ENCODE assay signal across 23 mouse cellular contexts in genomic region chr10:126661095-126661615, GRCm38 (mm10).
DNase-seq lines count a peak whose midpoint lies in the region; ATAC-seq and TF ChIP-seq lines count a peak whose summit lies in the region.
"Had no signal": no experiment of that assay in that cellular context is flagged by ENCODE, and none has a peak within 500 bp of the region (broad histone marks: within the 10 kb centered on the region; RNA-seq: fewer than 3 reads in every experiment).

No protein-coding gene starts in this region.

- no peaks in the 10 kb centered on the region for H3K4me1 ChIP-seq in hindbrain, embryonic 12.5 days
- peaks cover 7% of the 10 kb centered on the region; the same call in 1 of the 2 replicates for H3K4me1 ChIP-seq in hindbrain, embryonic 13.5 days (replicated peaks)
- H3K4me1 ChIP-seq in midbrain, embryonic 11.5 days (ENCODE audit: control insufficient read depth, insufficient read depth, low read length) = no peaks in the 10 kb centered on the region
- no peaks in the 10 kb centered on the region for H3K4me1 ChIP-seq in midbrain, embryonic 16.5 days (ENCODE audit: control insufficient read depth, insufficient read depth, low read length)
- no peaks in the 10 kb centered on the region for H3K4me1 ChIP-seq in ES-E14 (ENCODE audit: control insufficient read depth in 2 of 2, insufficient read depth in 2 of 2, low read length in 2 of 2, poor library complexity in 1 of 2)
- H3K4me1 ChIP-seq: embryonic facial prominence, embryonic 13.5 days; heart, embryonic 12.5 days; hindbrain, embryonic 15.5 days; kidney, embryonic 15.5 days; neural tube, embryonic 13.5 days had no signal

- no peaks in the 10 kb centered on the region for H3K36me3 ChIP-seq in hindbrain, embryonic 12.5 days
- no peaks in the 10 kb centered on the region for H3K36me3 ChIP-seq in hindbrain, embryonic 13.5 days
- no peaks in the 10 kb centered on the region for H3K36me3 ChIP-seq in midbrain, embryonic 11.5 days (ENCODE audit: control insufficient read depth, insufficient read depth, low read length)
- no peaks in the 10 kb centered on the region for H3K36me3 ChIP-seq in midbrain, embryonic 16.5 days (ENCODE audit: control insufficient read depth, insufficient read depth, low read length)
- H3K36me3 ChIP-seq in ES-E14 (ENCODE audit: control insufficient read depth, insufficient read depth, low read length, poor library complexity, severe bottlenecking) = no peaks in the 10 kb centered on the region
- H3K36me3 ChIP-seq: embryonic facial prominence, embryonic 13.5 days; heart, embryonic 12.5 days; hindbrain, embryonic 15.5 days; kidney, embryonic 15.5 days; neural tube, embryonic 13.5 days had no signal

- no peak overlapping the region for H3K4me3 ChIP-seq in hindbrain, embryonic 12.5 days
- H3K4me3 ChIP-seq in hindbrain, embryonic 13.5 days = no peak overlapping the region
- H3K4me3 ChIP-seq in midbrain, embryonic 11.5 days (ENCODE audit: low read depth, low read length) = no peak overlapping the region
- H3K4me3 ChIP-seq in midbrain, embryonic 16.5 days (ENCODE audit: low read depth, low read length) = no peak overlapping the region
- no peak overlapping the region for H3K4me3 ChIP-seq in ES-E14 (ENCODE audit: insufficient read depth in 1 of 2, low read depth in 1 of 2, low read length in 2 of 2, poor library complexity in 1 of 2, severe bottlenecking in 1 of 2)
- H3K4me3 ChIP-seq: embryonic facial prominence, embryonic 13.5 days; erythroblast, embryonic 14.5 days; heart, embryonic 12.5 days; hindbrain, embryonic 15.5 days; kidney, embryonic 15.5 days; neural tube, embryonic 13.5 days had no signal

- ATAC-seq in hindbrain, embryonic 12.5 days (ENCODE audit: low FRiP score) = peak; percentile 52; the same call in 1 of the 2 replicates
- ATAC-seq in hindbrain, embryonic 13.5 days (ENCODE audit: low FRiP score) = no peak
- peak; percentile 66; the same call in 1 of the 2 replicates for ATAC-seq in midbrain, embryonic 11.5 days (ENCODE audit: low FRiP score)
- ATAC-seq in midbrain, embryonic 16.5 days = no peak

- in situ Hi-C loops in ES-E14 (cut with MboI; ENCODE audit: low sequenced_read_pairs in 2 of 2, unreplicated experiment in 2 of 2) = no loop called here

- 55% methylated on average over 5 of the region's 5 CpGs for WGBS in hindbrain, embryonic 12.5 days
- WGBS in hindbrain, embryonic 13.5 days = 66% methylated on average over 5 of the region's 5 CpGs
- 70% methylated on average over 5 of the region's 5 CpGs for WGBS in midbrain, embryonic 11.5 days
- 59% methylated on average over 5 of the region's 5 CpGs for WGBS in midbrain, embryonic 16.5 days

- peak; percentile 47 for DNase-seq in midbrain, embryonic 11.5 days (ENCODE audit: low spot score, missing footprints)
- DNase-seq in ES-CJ7 (ENCODE audit: low read depth, low spot score) (peak; percentile 81), ES-E14 (ENCODE audit: low read depth, low spot score) (peak; percentile 79)
- no peak for DNase-seq in cerebellum, adult 9-11 months
- DNase-seq: adrenal gland, adult 8-10 months; cerebellum, adult 11-12 months; cerebellum, postnatal 14 days; gastrocnemius, postnatal 25 days; heart, adult 18-20 months; heart, postnatal 10 days; kidney, adult 11 months; kidney, postnatal 36 days had no signal

- no peak overlapping the region for H3K4me2 ChIP-seq in hindbrain, embryonic 12.5 days (replicated peaks)
- no peak overlapping the region for H3K4me2 ChIP-seq in hindbrain, embryonic 13.5 days
- no peak overlapping the region for H3K4me2 ChIP-seq in midbrain, embryonic 11.5 days
- H3K4me2 ChIP-seq in midbrain, embryonic 16.5 days (ENCODE audit: low read length) = no peak overlapping the region
- H3K4me2 ChIP-seq: embryonic facial prominence, embryonic 13.5 days; heart, embryonic 12.5 days; hindbrain, embryonic 15.5 days; kidney, embryonic 15.5 days; neural tube, embryonic 13.5 days had no signal

- no peak overlapping the region for H3K27ac ChIP-seq in hindbrain, embryonic 12.5 days
- H3K27ac ChIP-seq in hindbrain, embryonic 13.5 days = no peak overlapping the region
- no peak overlapping the region for H3K27ac ChIP-seq in midbrain, embryonic 11.5 days (ENCODE audit: low read depth, low read length)
- no peak overlapping the region for H3K27ac ChIP-seq in midbrain, embryonic 16.5 days (ENCODE audit: low read length)
- H3K27ac ChIP-seq in ES-E14 (ENCODE audit: insufficient read depth, low read depth, low read length, poor library complexity, severe bottlenecking) = no peak overlapping the region
- H3K27ac ChIP-seq: embryonic facial prominence, embryonic 13.5 days; hindbrain, embryonic 15.5 days; kidney, embryonic 15.5 days; liver, embryonic 14.5 days; macrophage; neural tube, embryonic 13.5 days had no signal

- H3K27me3 ChIP-seq in hindbrain, embryonic 12.5 days = no peaks in the 10 kb centered on the region
- no peaks in the 10 kb centered on the region for H3K27me3 ChIP-seq in hindbrain, embryonic 13.5 days
- H3K27me3 ChIP-seq in midbrain, embryonic 11.5 days (ENCODE audit: control insufficient read depth, insufficient read depth, low read length) = no peaks in the 10 kb centered on the region
- H3K27me3 ChIP-seq in midbrain, embryonic 16.5 days (ENCODE audit: control insufficient read depth, insufficient read depth, low read depth, low read length) = no peaks in the 10 kb centered on the region
- H3K27me3 ChIP-seq: embryonic facial prominence, embryonic 13.5 days; heart, embryonic 12.5 days; hindbrain, embryonic 15.5 days; kidney, embryonic 15.5 days; neural tube, embryonic 13.5 days had no signal

- no peak overlapping the region for H3K9ac ChIP-seq in hindbrain, embryonic 12.5 days
- no peak overlapping the region for H3K9ac ChIP-seq in hindbrain, embryonic 13.5 days
- no peak overlapping the region for H3K9ac ChIP-seq in midbrain, embryonic 11.5 days (ENCODE audit: low read length)
- H3K9ac ChIP-seq in midbrain, embryonic 16.5 days (ENCODE audit: low read depth, low read length) = no peak overlapping the region
- no peak overlapping the region for H3K9ac ChIP-seq in ES-E14 (ENCODE audit: insufficient read depth, low read depth, low read length, poor library complexity, severe bottlenecking)
- H3K9ac ChIP-seq: embryonic facial prominence, embryonic 13.5 days; heart, embryonic 12.5 days; hindbrain, embryonic 15.5 days; kidney, embryonic 15.5 days; liver, embryonic 14.5 days; neural tube, embryonic 13.5 days had no signal

- no peaks in the 10 kb centered on the region for H3K9me3 ChIP-seq in hindbrain, embryonic 12.5 days (replicated peaks)
- peaks cover 5% of the 10 kb centered on the region; the same call in 1 of the 2 replicates for H3K9me3 ChIP-seq in hindbrain, embryonic 13.5 days
- no peaks in the 10 kb centered on the region for H3K9me3 ChIP-seq in midbrain, embryonic 11.5 days (ENCODE audit: control insufficient read depth, low read length)
- H3K9me3 ChIP-seq in midbrain, embryonic 16.5 days (replicated peaks; ENCODE audit: control insufficient read depth, low read length, poor library complexity, severe bottlenecking) = no peaks in the 10 kb centered on the region
- H3K9me3 ChIP-seq in ES-E14 (ENCODE audit: control insufficient read depth, insufficient read depth, low read depth, low read length) = no peaks in the 10 kb centered on the region
- H3K9me3 ChIP-seq: hindbrain, embryonic 15.5 days; kidney, embryonic 15.5 days had no signal

TF ChIP-seq in ES-E14, 5 proteins besides CTCF, POLR2A, EP300 and RAD21:
- no peak for TF ChIP-seq ZC3H11A (IDR thresholded peaks at IDR 0.05; ENCODE audit: borderline replicate concordance, low read depth, low read length)
- TF ChIP-seq ZNF384 (IDR thresholded peaks at IDR 0.05; ENCODE audit: low read depth, low read length) = no peak
- TF ChIP-seq CHD2 (IDR thresholded peaks at IDR 0.05; ENCODE audit: low read depth, low read length) = no peak
- no peak for TF ChIP-seq HCFC1 (IDR thresholded peaks at IDR 0.05; ENCODE audit: borderline replicate concordance, insufficient read depth, low read length)
- TF ChIP-seq MAFK (IDR thresholded peaks at IDR 0.05; ENCODE audit: insufficient read depth, low read depth, low read length) = no peak

Comparison
In these comparisons a context has a peak if more than half of its experiments do, and no peak if none do; other contexts are left out.
1. ATAC-seq: peak in hindbrain, embryonic 12.5 days (single experiment) and midbrain, embryonic 11.5 days (single experiment); none in hindbrain, embryonic 13.5 days (single experiment) and midbrain, embryonic 16.5 days (single experiment).